In the genomic region with DNA sequence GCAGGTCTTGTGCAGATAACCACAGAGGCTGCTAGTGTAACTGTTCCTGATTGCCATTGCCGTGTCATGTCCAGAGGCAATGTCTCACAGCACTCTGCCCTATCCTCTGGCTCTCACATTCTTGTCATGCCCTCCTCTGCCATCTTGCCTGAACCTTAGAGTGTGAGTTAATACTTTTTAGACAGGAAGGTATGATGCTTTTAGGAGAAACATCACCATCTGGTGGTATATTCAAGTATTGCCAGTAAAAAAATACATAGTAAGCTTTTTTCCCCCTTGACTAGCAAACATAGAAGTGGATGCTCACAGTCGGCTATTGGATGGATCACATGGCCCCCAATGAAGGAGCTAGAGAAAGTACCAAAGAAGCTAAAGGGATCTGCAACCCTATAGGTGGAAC, we compare ENCODE assay signal across 18 mouse cellular contexts.
DNase-seq lines count a peak whose midpoint lies in the region; ATAC-seq and TF ChIP-seq lines count a peak whose summit lies in the region.
"Had no signal": no experiment of that assay in that cellular context is flagged by ENCODE, and none has a peak within 500 bp of the region (broad histone marks: within the 10 kb centered on the region; RNA-seq: fewer than 3 reads in every experiment).

No protein-coding gene starts in this region.

- no peaks in the 10 kb centered on the region for H3K9me3 ChIP-seq in forebrain, postnatal 0 days (ENCODE audit: low read length)
- no peaks in the 10 kb centered on the region for H3K9me3 ChIP-seq in forebrain, embryonic 11.5 days (ENCODE audit: control insufficient read depth, low read length)
- H3K9me3 ChIP-seq in liver, embryonic 11.5 days (ENCODE audit: control insufficient read depth, low read length), result no peaks in the 10 kb centered on the region
- no peaks in the 10 kb centered on the region for H3K9me3 ChIP-seq in liver, embryonic 13.5 days (replicated peaks)
- H3K9me3 ChIP-seq in kidney, embryonic 14.5 days (ENCODE audit: control insufficient read depth, low read length), result no peaks in the 10 kb centered on the region
- H3K9me3 ChIP-seq: embryonic facial prominence, embryonic 13.5 days; forebrain, embryonic 12.5 days; limb, embryonic 15.5 days had no signal

- no peaks in the 10 kb centered on the region for H3K4me1 ChIP-seq in forebrain, postnatal 0 days (ENCODE audit: insufficient read depth)
- no peaks in the 10 kb centered on the region for H3K4me1 ChIP-seq in forebrain, embryonic 11.5 days (replicated peaks; ENCODE audit: control insufficient read depth, insufficient read depth, low read length)
- H3K4me1 ChIP-seq in liver, embryonic 11.5 days (replicated peaks; ENCODE audit: control insufficient read depth, insufficient read depth, low read length), result no peaks in the 10 kb centered on the region
- H3K4me1 ChIP-seq in liver, embryonic 13.5 days (replicated peaks), result no peaks in the 10 kb centered on the region
- no peaks in the 10 kb centered on the region for H3K4me1 ChIP-seq in kidney, embryonic 14.5 days (ENCODE audit: control insufficient read depth, insufficient read depth, low read length)
- H3K4me1 ChIP-seq: embryonic facial prominence, embryonic 13.5 days; forebrain, embryonic 12.5 days; limb, embryonic 15.5 days had no signal

- H3K36me3 ChIP-seq in forebrain, postnatal 0 days (ENCODE audit: insufficient read depth), result no peaks in the 10 kb centered on the region
- no peaks in the 10 kb centered on the region for H3K36me3 ChIP-seq in forebrain, embryonic 11.5 days (ENCODE audit: control insufficient read depth, insufficient read depth, low read length)
- H3K36me3 ChIP-seq in liver, embryonic 11.5 days (ENCODE audit: control insufficient read depth, insufficient read depth, low read length), result no peaks in the 10 kb centered on the region
- H3K36me3 ChIP-seq in liver, embryonic 13.5 days, result no peaks in the 10 kb centered on the region
- no peaks in the 10 kb centered on the region for H3K36me3 ChIP-seq in kidney, embryonic 14.5 days (ENCODE audit: control insufficient read depth, insufficient read depth, low read length)
- H3K36me3 ChIP-seq: embryonic facial prominence, embryonic 13.5 days; forebrain, embryonic 12.5 days; limb, embryonic 15.5 days had no signal

- ATAC-seq in forebrain, postnatal 0 days, result no peak
- no peak; the same call in 1 of the 2 replicates for ATAC-seq in forebrain, embryonic 11.5 days (replicated peaks; ENCODE audit: low FRiP score)
- ATAC-seq in liver, embryonic 11.5 days (replicated peaks; ENCODE audit: low FRiP score), result 0 out of 2 replicates have a peak, but pooled peaks have one; percentile 29
- 0 out of 2 replicates have a peak, but pooled peaks have one; percentile 48 for ATAC-seq in liver, embryonic 13.5 days (ENCODE audit: low read depth)
- ATAC-seq in kidney, embryonic 14.5 days (ENCODE audit: low FRiP score, low TSS enrichment), result no peak

- H3K9ac ChIP-seq in forebrain, postnatal 0 days, result no peak overlapping the region
- H3K9ac ChIP-seq in forebrain, embryonic 11.5 days (ENCODE audit: low read length), result no peak overlapping the region
- H3K9ac ChIP-seq in liver, embryonic 11.5 days (ENCODE audit: low read depth, low read length), result no peak overlapping the region
- H3K9ac ChIP-seq in liver, embryonic 13.5 days, result no peak overlapping the region
- H3K9ac ChIP-seq in kidney, embryonic 14.5 days (ENCODE audit: low read depth, low read length), result no peak overlapping the region
- H3K9ac ChIP-seq: embryonic facial prominence, embryonic 13.5 days; forebrain, embryonic 12.5 days; limb, embryonic 15.5 days had no signal

- H3K4me3 ChIP-seq in forebrain, postnatal 0 days (ENCODE audit: low read depth, low read length), result no peak overlapping the region
- no peak overlapping the region for H3K4me3 ChIP-seq in forebrain, embryonic 11.5 days (ENCODE audit: low read depth, low read length)
- no peak overlapping the region for H3K4me3 ChIP-seq in liver, embryonic 11.5 days (ENCODE audit: low read depth, low read length)
- no peak overlapping the region for H3K4me3 ChIP-seq in liver, embryonic 13.5 days (replicated peaks)
- H3K4me3 ChIP-seq in kidney, embryonic 14.5 days (ENCODE audit: low read length), result no peak overlapping the region
- H3K4me3 ChIP-seq: embryonic facial prominence, embryonic 13.5 days; forebrain, embryonic 12.5 days; limb, embryonic 15.5 days; myocyte had no signal

- no peaks in the 10 kb centered on the region for H3K27me3 ChIP-seq in forebrain, postnatal 0 days (ENCODE audit: insufficient read depth, low read length)
- H3K27me3 ChIP-seq in forebrain, embryonic 11.5 days (ENCODE audit: control insufficient read depth, insufficient read depth, low read length), result no peaks in the 10 kb centered on the region
- H3K27me3 ChIP-seq in liver, embryonic 11.5 days (replicated peaks; ENCODE audit: control insufficient read depth, insufficient read depth, low read length), result no peaks in the 10 kb centered on the region
- H3K27me3 ChIP-seq in liver, embryonic 13.5 days, result no peaks in the 10 kb centered on the region
- no peaks in the 10 kb centered on the region for H3K27me3 ChIP-seq in kidney, embryonic 14.5 days (ENCODE audit: control insufficient read depth, insufficient read depth, low read length)
- H3K27me3 ChIP-seq: embryonic facial prominence, embryonic 13.5 days; forebrain, embryonic 12.5 days; limb, embryonic 15.5 days had no signal

- DNase-seq in forebrain, postnatal 0 days, result no peak
- DNase-seq in forebrain, embryonic 11.5 days (ENCODE audit: low spot score), result no peak
- no peak for DNase-seq in liver, embryonic 11.5 days (ENCODE audit: low spot score)
- no peak for DNase-seq in liver
- peak; percentile 5 for DNase-seq in NIH3T3 (ENCODE audit: low read depth)
- DNase-seq in liver, embryonic 13.5 days, result no peak
- DNase-seq in cerebellum, adult 11 months, result no peak
- DNase-seq: adrenal gland, adult 2 months; cerebellum, postnatal 25 days; heart, adult 18-20 months; heart, postnatal 4 days; kidney, adult 11 months had no signal

- WGBS in forebrain, postnatal 0 days, result 72% methylated on average over 2 of the region's 2 CpGs
- 86% methylated on average over 2 of the region's 2 CpGs for WGBS in forebrain, embryonic 11.5 days
- 73% methylated on average over 2 of the region's 2 CpGs for WGBS in liver, embryonic 11.5 days
- 55% methylated on average over 2 of the region's 2 CpGs for WGBS in liver, embryonic 13.5 days (ENCODE audit: insufficient replicate concordance)
- 90% methylated on average over 2 of the region's 2 CpGs for WGBS in kidney, embryonic 14.5 days

- no peak overlapping the region for H3K4me2 ChIP-seq in forebrain, postnatal 0 days (ENCODE audit: low read depth)
- H3K4me2 ChIP-seq in forebrain, embryonic 11.5 days (ENCODE audit: low read depth, low read length, severe bottlenecking), result no peak overlapping the region
- no peak overlapping the region for H3K4me2 ChIP-seq in liver, embryonic 11.5 days
- no peak overlapping the region for H3K4me2 ChIP-seq in liver, embryonic 13.5 days
- no peak overlapping the region for H3K4me2 ChIP-seq in kidney, embryonic 14.5 days (replicated peaks; ENCODE audit: low read depth, low read length)
- H3K4me2 ChIP-seq: embryonic facial prominence, embryonic 13.5 days; forebrain, embryonic 12.5 days; limb, embryonic 15.5 days had no signal

- peak; percentile 28 for TF ChIP-seq CTCF in forebrain, postnatal 0 days (IDR thresholded peaks at IDR 0.05; ENCODE audit: low read depth)

- H3K27ac ChIP-seq in forebrain, postnatal 0 days (ENCODE audit: low read depth, low read length), result no peak overlapping the region
- H3K27ac ChIP-seq in forebrain, embryonic 11.5 days (ENCODE audit: low read depth, low read length), result no peak overlapping the region
- no peak overlapping the region for H3K27ac ChIP-seq in liver, embryonic 11.5 days (ENCODE audit: low read depth, low read length)
- no peak overlapping the region for H3K27ac ChIP-seq in liver, embryonic 13.5 days
- H3K27ac ChIP-seq in kidney, embryonic 14.5 days (ENCODE audit: low read depth, low read length), result no peak overlapping the region
- H3K27ac ChIP-seq: embryonic facial prominence, embryonic 13.5 days; forebrain, embryonic 12.5 days; limb, embryonic 15.5 days; macrophage had no signal

Comparison
In these comparisons a context has a peak if more than half of its experiments do, and no peak if none do; other contexts are left out.
1. ATAC-seq: peak in liver, embryonic 11.5 days (single experiment) and liver, embryonic 13.5 days (single experiment); none in forebrain, postnatal 0 days (single experiment), forebrain, embryonic 11.5 days (single experiment) and kidney, embryonic 14.5 days (single experiment).